20 mouse cellular contexts compared by ENCODE assay signal in the genomic region with DNA sequence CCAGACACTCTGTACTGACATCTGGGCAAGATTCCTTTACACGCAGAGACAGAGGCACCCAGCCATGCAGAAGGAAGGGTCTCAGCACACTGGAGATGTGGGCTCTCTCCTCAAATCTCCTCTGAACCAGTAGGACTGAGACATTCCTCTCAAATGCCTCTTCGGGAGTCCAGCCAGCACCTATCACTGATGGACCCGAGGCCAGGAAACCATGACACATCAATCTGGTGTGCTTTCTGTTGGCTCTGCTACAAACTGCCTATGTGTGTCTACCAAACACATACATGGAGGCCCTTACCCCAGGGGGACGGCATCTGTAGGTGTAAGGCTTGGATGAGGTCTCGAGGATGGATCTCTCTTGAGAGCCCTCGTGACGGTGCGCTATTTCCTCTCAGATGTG.
"Had no signal": no experiment of that assay in that cellular context is flagged by ENCODE, and none has a peak within 500 bp of the region (broad histone marks: within the 10 kb centered on the region; RNA-seq: fewer than 3 reads in every experiment).

No protein-coding gene starts in this region.

- DNase-seq: kidney, postnatal 10 days; kidney, postnatal 36 days; liver; lung, postnatal 10 days; right cerebral cortex, postnatal 14 days; right cerebral cortex, postnatal 4 days; thymus, adult 2 months; thymus, postnatal 14 days had no signal

- ATAC-seq: liver, embryonic 12.5 days; midbrain, embryonic 15.5 days had no signal

- H3K4me3 ChIP-seq: kidney, embryonic 15.5 days; limb, embryonic 10.5 days; limb, embryonic 13.5 days; liver, embryonic 12.5 days; liver, embryonic 15.5 days; lung, embryonic 15.5 days; megakaryocyte, embryonic 14.5 days; midbrain, embryonic 12.5 days; midbrain, embryonic 15.5 days; neural tube, embryonic 12.5 days; neural tube, embryonic 15.5 days had no signal

- H3K27ac ChIP-seq: kidney, embryonic 15.5 days; limb, embryonic 10.5 days; limb, embryonic 13.5 days; liver, embryonic 12.5 days; liver, embryonic 15.5 days; lung, embryonic 15.5 days; midbrain, embryonic 12.5 days; midbrain, embryonic 15.5 days; neural tube, embryonic 12.5 days; neural tube, embryonic 15.5 days; stomach, postnatal 0 days had no signal
